Mouse (Mus musculus): ENCODE measurements around the gene E130114P18Rik.

E130114P18Rik gene

DNA sequence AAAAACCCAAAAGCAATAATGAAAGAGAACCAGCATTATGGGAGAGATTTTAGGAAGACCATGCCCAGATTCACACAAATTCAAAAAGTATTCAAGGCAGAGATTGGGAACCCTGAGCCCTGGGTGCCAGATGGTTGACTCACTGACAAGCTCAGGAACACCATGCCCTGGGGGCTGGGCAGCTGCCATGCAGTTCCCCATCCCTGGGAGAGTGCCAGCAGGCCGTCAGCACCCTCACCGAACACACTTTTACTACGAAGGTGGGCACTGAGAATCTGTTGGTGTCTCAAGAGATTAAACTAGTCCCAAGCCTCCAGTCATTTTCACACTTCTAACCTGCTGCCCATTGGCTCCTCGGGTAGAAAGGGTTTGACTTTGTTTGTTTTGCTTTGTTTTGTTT is 175.3 kb downstream of the E130114P18Rik start:
- 67% methylated on average over 4 of the region's 4 CpGs for WGBS

- 60% methylated on average over 8 of the region's 8 CpGs for WGBS
These were observed 176.7 kb downstream of the E130114P18Rik start for GRCm38 (mm10) chr4:97600875-97601835.

DNA sequence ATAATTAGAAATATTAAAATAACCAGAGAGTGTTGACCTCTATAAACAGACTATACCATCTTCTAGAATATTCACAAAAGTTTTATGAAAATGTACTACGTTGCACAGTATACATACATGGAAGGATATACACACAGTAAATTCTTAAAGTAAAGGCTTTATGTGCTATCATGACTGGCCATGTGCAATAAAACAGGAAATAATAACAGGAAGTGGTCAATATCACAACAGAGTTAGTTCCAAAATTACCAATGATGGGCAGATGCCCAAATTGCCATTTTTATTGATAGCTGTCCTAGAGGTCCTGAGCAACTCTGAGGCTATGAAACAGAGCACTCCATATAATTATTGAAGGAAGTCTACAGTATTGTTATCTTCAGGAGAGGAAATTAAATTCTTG is 180.4 kb downstream of the E130114P18Rik start:
- 94% methylated on average over 1 of the region's 1 CpGs for WGBS

DNA sequence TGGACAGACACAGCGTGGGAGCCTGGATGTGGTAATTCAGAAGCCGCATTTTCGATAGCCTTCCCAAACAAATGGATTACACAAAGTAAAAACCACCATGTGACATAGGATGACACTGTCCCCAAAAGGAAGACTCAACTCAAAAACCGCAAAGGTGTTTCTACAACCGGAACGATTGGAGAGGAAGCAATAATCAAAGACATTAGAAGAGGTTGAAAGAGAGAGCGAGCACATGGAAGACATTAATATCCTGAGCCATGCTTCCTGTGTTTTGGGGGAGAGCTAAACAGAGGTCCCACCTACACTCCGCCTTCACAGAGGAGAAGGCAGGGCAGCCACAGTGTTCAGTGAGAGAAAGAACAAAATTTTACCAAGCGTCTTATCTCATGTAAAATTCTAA is 181.5 kb downstream of the E130114P18Rik start:
- 88% methylated on average over 9 of the region's 9 CpGs for WGBS

- WGBS: 90% methylated on average over 5 of the region's 5 CpGs
These were observed 184.0 kb downstream of the E130114P18Rik start for GRCm38 (mm10) chr4:97593869-97594268.

- WGBS: 87% methylated on average over 1 of the region's 1 CpGs
These were observed 188.1 kb downstream of the E130114P18Rik start for GRCm38 (mm10) chr4:97589790-97590189.

DNA sequence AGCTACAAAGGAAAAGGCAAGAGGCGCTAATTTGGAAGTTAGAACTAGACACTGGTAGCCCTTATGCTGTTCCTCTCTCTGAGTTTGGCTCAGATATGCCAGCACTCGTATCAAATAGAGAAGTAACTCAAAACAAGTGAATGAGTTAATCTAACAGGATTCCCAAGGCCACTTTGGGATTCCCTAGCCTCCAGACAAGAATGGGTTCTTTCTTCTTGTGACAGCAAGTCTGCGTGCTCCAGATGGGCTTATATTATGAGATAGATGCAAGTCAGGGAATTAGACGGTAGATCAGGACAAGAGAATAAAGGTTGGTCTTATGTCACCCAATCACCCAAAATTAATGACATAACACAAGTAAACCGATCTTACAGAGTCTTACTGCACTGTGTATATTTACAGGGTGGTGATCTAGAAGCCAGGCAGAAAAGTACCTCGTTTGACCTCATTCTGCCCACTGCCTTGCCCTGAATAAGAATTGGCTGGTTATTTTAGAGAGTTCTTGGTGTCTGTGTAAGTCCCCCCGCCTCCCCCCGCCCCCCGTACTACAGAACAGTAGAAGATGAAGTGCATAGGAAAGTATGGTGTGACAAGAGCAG is 190.4 kb downstream of the E130114P18Rik start:
- 66% methylated on average over 9 of the region's 9 CpGs for WGBS

GRCm38 (mm10) chr4:97585170-97585569 is 192.7 kb downstream of the E130114P18Rik start:
- 66% methylated on average over 7 of the region's 7 CpGs for WGBS

DNA sequence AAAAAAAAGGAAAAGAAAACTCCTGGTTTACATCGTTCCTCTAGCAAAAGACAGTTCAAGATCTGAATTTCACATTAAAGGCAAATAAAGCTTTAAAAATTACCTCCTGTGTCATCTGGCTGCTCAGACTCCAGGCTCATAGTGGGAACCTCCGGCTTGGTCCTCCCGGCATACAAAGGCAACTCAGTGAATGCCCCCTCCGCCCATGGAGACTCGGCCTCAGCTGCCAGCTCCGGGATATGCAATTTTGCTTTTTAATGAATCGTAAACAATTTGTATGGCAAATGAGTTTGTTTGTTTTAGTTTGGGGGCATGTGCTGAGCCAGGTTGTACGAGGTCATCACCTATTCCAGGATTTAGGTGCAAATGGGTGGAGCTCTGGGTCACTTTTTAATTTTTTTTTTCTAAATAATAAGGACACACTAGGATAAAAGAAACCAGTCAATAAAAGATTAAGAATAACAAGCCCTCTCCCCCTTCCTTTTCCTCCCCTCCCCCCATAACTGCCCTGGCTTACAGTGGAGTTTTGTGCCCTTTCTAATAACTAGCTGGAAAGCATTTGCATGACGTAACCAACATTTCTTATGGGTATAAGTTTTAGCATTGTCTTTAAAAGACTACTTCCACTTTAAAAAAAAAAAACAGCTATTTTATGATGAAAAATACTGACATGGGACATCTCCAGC is 193.3 kb downstream of the E130114P18Rik start:
- WGBS: 40% methylated on average over 9 of the region's 9 CpGs

DNA sequence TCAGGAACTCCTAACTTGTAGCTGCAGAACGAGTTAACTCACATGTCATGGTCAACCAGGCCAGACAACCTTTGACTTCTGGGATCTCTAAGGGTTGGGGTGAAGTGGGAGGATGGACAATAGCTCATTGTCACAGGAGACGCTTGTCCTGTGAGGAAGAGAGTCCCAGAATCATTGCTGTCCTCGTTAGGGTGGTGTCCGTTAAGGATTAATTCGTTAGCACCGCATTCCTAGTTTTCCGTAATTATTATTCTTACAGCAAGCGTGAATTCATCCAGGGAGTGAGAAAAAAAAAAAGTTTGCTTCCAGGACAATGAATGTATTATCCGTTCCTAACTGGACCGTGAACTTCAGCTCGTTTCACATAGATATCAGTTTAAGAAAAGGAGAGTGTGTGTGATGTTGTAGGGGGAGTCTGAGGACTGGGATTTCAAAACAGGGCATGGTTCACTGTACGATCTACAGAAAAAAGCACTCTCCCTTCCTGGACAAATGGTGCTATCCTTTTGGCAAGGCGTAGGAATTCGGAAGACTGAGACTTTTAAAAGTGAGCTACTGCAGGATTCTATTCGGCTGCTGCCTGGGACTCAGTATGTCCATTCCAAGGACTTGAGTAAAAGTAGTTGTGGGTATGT is 195.0 kb downstream of the E130114P18Rik start:
- 30% methylated on average over 15 of the region's 15 CpGs for WGBS

DNA sequence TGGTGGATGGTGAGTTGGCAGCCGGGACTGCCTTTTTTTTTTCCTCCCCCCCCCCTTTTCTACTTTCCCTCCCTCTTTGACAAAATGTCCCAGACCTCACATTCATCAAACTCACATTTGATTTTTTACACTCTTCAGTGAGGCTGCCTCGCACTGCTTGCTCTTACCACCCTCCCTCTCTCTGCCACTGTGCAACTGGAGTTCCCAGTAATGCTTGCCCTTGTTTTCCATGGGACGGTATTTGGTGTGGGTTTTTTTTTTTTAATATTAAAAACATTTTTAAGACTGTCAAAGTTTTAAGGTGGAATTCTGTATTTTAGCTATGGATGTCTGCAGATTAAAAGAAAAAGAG is 195.8 kb downstream of the E130114P18Rik start:
- 39% methylated on average over 3 of the region's 3 CpGs for WGBS

- WGBS: 44% methylated on average over 12 of the region's 12 CpGs
These were observed 196.4 kb downstream of the E130114P18Rik start for GRCm38 (mm10) chr4:97581314-97582063.

- 65% methylated on average over 7 of the region's 7 CpGs for WGBS
These were observed 197.0 kb downstream of the E130114P18Rik start for GRCm38 (mm10) chr4:97580906-97581305.

DNA sequence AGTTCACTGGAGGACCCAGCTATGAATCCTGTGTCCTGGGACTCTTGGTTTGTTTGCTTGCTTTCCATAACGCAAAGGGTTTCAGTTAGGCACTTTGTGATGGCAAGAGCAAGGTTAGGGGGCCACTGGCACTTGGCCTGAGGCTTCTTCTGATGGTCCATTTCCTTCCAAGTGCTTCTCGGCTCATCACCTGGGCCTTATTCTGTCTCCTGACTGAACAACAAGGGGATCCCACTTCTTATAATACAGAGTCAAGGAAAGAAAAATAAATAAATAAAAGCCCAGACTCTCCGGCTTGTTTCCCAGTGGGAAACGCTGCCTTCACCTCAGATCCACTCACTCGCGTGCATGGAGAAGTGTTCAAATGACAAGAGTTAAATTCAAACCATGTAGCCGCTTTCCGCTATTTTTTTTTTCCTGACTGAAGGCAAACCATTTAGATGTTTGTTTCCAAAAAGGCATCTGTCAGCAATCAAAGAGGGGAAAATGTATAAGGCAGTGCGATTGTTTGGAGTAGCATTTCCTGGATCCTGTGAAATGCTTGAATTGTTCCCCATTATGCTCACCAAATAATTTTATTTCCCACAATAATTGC is 199.2 kb downstream of the E130114P18Rik start:
- 68% methylated on average over 9 of the region's 9 CpGs for WGBS

DNA sequence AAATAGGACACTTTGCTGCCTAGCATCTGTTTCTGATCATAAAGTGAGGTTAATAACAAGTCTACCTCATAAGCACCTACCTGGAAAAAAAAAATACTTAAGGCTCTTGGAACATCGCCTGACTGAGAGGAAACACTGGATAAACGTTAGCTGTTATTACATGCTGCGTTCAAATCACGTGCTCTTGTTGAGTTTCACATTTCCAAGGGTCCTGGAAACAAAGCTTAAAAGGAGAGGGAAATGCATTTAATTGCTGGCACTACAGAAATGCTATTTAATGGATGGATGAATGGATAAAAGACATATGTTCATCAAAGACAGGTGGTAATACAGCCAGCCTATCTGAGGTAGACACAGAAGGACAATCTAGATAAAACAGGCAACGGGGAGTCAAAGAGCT is 200.4 kb downstream of the E130114P18Rik start:
- WGBS: 75% methylated on average over 5 of the region's 5 CpGs

DNA sequence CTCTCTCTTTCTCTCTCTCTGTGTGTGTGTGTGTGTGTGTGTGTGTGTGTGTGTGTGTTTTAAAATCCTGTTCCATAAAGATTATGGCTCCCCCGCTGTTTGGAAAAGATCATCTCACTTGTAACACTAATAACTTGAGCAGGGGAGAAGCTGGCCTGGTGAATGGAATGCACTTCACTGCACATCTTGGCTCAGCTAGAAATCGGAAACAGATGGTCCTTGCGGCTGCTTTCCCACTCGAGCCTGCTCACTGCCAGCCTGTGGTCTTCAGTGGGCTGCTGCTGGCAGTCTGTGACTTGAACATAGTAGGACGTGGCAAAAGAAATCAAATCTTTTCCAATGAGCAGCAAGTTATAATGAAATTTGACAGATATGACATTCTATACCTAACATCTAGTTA is 202.4 kb downstream of the E130114P18Rik start:
- WGBS: 29% methylated on average over 5 of the region's 5 CpGs

DNA sequence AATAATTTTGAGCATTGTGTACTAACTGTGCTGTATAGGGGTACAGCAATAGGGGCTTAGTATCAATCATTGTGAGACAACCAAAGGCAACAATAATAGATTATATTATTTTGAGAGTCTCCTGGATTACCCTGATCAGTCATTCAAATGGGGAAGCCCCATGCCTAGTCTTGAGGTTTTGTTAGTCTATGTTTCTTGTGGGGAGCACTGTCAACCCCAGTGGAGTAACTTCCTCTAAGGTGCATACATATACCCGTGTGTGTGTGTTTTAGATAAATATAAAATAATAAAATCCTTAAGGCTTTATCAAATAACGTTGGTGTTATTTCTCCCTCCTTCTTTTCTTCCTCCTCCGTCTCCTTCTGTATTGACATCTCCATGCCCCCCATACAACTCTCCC is 208.6 kb downstream of the E130114P18Rik start:
- 87% methylated on average over 3 of the region's 3 CpGs for WGBS

DNA sequence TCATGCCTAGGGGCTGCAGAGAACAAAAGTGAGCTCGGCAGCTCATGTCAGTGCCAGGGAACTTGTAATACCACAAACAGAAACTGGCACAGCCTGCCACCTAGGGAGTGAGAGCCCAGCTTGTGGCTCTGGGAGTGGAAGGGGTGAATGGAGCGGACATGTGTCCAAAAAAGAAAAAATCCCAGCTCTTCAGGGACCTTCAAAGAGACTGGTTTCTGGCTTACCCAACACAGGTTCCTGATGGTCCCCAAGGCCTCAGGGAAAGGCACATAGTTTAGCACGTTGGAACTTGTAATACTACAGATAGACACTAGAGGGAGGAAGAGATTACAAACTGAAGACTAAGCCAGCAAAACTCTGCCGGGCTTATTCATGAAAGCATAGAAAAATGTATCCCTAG is 213.2 kb downstream of the E130114P18Rik start:
- 27% methylated on average over 4 of the region's 4 CpGs for WGBS

- 60% methylated on average over 6 of the region's 6 CpGs for WGBS
These were observed 213.7 kb downstream of the E130114P18Rik start for GRCm38 (mm10) chr4:97564199-97564598.

DNA sequence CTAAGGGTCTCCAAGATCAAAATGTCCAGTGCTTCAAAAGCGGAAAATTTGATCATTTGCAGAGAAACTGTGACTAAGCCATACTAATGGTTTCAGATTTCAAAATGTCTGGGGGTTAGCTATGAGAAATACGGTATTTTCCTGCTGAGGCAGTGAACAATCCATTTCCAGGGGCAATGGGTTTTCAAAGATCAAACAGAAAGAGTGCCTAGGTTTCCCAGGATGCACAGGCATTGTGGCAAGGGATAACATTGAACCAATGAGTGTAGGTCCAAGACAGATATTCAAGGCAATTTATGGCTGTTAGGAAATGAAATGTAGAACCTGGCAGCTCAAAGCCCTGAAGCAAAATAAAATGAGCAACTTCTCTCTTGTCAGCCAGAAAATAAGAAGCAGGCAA is 220.3 kb downstream of the E130114P18Rik start:
- WGBS: 95% methylated on average over 2 of the region's 2 CpGs

DNA sequence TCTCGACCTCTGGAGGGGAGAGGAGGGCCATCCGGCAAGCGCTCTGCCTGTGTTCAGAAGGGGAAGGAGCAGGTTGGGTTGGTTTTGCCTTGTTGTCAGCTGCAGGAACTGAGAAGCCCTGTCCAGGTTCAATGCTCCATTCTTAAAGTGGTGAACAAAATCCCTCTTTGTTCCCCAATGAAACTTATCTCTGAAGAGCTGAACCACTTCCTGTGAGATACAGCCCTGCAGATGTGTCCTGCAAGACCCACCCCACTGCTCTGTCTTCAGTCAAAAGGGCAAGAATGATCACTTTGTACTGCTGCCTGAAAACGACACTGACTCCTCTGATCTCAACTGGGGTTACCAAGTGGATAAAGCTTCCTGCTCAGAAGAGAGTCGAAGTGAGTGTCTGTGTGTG is 233.9 kb downstream of the E130114P18Rik start:
- WGBS: 66% methylated on average over 5 of the region's 5 CpGs

All from cerebral cortex, adult 2 months (tissue).